Mouse (Mus musculus) NIH3T3 (cell line): ENCODE measurements around the gene Sec14l2.

Source experiments
- DNase-seq: peaks from one replicate; pipeline ENCODE4 v3.0.0-alpha.2; 2012; ENCODE audit warnings: low read depth

Gene Sec14l2

GRCm38 (mm10) chr11:4053586-4053985 is 69.6 kb downstream of the Sec14l2 start:
- peak; percentile 85 for DNase-seq

- no peak for DNase-seq
Measured at GRCm38 (mm10) chr11:4048438-4048837, 74.8 kb downstream of the Sec14l2 start.

GRCm38 (mm10) chr11:4047766-4048165 is 75.4 kb downstream of the Sec14l2 start:
- DNase-seq: no peak
